Mouse (Mus musculus): ENCODE results near the gene Gm29564. TPM values are rescaled to one million over a fixed set of nuclear protein-coding genes. Genes with fewer than 3 reads are reported as not detected.

Gene Gm29564
- not detected in 2 replicates for polyA plus RNA-seq (2012)

GRCm38 (mm10) chrY:78212693-78213092 is at the start of gene Gm29564:
Gene Gm29564, plus strand, starts transcription at chrY:78212993.

Other genes with a start within 250 kb of the Gm29564 start
- gene Gm20867, start 249.8 kb upstream of the Gm29564 start, polyA plus RNA-seq (2012) = not detected in 2 replicates